Mouse (Mus musculus): ENCODE measurements around the gene Cep63.

The Cep63 gene

DNA sequence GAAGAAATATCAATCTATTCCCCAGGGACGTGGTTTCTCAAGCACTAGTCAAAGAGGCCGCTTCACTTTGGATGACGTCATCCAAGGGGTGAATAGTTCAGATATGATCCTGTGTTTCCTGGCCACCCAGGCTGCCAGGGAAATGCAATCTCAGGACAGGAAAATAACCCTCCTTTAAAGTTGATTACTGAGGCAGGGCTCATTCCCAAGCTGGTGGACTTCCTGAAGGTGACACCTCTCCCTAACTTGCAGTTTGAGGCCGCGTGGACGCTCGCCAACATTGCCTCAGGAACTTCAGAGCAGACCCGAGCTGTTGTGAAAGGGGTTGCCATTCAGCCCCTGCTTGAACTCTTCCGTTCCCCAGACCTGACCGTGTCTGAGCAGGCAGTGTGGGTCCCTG lies 74.6 kb downstream of the Cep63 start:
- DNase-seq = no peak

DNA sequence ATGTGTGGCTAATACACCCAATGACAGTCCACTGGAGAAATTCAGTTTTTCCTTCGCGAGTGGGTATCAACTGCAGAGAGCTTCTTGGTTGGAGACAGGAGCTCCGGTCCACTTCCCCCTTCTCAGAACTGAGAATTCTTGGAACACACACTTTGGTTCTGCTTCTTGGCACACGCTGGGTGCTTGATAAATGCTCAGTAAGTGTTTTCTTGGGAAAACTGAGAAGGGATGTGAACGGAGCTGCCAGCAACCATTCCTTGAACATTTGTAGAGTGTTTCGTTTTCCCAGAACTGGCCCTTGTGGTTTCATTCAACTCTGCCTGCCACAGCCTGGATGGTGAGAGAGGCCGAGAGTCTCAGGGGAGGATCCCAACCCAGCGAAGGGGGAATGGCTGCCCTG lies 77.1 kb downstream of the Cep63 start:
- no peak for DNase-seq

DNA sequence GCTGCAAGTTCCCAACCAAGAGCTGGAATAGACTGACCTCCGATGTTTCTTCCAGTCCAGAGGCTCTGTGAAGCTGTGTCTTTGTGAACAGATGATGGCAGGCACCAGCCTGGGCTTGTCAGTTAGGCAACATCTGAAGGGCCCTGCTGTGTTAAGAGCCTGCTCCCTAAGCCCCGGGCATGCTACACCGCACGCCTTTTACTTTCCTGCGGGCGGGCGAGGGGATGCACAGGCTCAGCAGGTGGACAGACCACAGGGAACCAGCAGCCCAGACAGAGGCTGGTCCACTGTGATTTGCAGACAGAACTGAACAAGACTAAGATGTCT lies 79.3 kb downstream of the Cep63 start:
- no peak for DNase-seq

DNA sequence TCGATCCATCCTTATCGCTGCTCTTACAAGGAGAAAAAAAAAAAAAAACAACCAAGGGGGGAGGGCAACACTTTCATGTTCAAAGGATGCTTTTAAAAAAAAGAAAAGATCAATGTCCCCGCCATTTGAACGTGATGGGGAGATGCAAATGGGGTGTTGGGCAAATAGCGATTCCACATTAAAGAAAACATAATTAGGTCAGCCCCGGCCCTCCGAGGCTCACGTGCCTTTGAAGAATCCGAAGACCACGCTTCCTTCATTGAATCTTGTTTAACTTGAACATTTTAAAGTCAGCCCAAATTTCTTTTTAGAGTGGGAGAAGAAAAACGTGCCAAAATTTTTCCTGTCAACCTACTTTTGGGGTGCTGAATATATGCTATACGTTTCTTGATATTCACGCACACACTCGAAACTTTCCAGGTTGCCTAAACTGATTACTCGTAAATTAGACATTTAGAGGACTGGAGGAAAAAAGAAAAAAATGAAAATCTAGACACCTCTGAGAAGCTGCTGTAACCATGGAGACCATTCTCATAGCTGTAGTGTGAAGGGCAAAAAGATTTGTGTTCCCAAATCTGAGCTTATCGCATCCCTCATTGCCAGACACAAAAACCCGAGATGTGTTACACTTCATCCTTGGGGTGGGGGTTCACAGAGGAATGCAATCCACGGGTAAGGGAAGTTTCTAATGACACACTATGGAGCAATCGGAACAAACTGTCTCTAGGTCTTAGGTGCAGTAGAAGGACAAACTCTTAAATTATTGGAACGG lies 79.9 kb downstream of the Cep63 start:
- DNase-seq = no peak

DNA sequence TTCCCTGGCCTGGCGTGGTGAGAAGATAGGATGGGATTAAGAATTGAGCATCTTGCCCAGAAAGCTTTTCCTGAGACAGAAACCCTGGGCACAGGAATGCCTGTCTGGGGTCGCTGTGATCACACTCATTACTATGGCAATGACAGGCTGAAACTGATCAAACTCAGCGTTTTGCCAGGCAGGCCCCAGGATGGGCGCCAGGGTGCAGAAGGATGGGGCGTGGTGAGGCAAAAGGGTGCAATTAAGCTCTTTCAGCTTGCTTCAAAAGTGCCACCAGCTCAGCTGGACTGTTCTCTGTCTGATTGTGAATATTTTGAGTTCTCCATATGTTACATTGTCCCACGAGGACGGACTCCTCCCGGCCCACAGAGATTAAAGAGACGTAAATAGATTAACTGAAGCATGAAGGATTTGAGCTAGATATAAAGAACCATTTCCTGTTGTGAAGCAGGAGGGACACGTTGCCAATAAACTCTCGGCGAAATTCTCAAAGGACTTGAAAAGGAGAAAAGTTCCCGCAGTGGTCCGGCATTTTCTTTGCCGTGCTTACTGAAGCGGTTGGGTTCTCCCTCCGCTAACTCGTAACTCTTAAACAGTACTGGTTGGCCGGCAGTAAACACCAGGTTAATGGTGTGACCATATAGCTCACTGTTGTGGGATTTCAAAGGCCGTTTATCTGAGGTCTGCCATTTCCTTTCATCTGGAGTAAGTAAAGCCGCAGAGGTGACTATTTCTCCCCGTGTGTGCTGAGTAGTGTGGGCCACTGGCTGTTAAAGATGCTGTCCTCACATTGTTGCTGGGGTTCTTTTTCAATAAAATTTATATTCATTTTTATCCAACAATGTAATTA lies 80.7 kb downstream of the Cep63 start:
- DNase-seq = no peak

DNA sequence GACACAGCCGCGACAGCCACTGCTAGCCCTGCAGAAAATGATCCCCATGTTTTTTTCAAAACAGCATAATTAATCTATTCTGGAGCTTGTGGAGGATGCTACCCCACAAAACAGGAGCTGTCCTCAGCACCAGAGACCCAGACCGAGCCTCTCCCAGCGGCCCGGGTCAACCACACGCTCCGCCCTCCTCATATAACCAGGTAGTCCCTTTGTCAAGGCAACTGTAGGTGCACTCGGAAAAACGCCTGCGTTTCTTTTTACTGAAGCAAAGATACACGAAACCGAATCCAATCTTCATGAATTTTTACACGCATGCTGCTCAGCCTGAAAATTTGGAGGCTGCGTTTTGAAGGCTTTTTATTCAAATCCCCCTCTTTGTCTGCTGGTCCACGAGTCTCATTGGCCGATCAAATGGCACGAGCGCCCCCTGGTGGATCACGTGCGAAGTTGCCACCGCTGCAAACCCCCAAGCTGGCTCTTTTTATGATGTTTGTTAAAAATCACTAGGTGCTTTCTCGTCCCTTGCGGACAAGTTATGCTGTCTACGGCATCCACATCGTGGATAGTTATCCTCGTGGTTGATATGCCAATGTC lies 81.5 kb downstream of the Cep63 start:
- peak; percentile 72 to 79 for DNase-seq

DNA sequence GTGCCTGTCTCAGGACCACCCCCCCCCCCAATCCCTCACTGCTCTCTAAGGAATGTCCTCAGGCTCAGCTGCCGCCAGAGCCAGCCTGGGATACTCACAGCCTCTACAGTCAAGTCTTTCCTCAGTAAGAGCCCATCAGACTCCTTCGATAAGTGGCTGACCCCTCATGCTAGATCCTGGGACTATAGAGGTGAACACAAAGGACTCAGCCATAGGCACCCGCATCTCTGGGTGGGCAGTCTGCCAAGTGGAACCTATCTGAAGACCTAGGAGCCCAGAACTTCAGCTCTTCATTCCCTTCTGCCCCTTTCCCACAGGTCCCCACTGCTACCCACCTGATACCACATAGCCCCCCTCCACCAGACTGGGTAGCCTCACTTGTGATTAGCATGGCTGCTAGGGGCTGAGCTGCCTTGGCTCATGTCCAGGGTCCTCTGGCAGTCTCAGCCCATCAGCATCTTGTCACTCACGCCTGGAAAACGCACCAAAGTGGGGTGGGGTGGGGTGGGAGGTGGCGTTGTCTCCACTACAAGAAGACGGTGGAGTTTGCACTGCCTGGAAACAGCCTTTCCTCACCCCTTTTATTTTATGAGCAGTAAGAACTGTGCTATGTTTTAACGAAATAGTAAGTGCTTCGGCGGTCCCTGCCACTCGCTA lies 82.1 kb downstream of the Cep63 start:
- DNase-seq = no peak

DNA sequence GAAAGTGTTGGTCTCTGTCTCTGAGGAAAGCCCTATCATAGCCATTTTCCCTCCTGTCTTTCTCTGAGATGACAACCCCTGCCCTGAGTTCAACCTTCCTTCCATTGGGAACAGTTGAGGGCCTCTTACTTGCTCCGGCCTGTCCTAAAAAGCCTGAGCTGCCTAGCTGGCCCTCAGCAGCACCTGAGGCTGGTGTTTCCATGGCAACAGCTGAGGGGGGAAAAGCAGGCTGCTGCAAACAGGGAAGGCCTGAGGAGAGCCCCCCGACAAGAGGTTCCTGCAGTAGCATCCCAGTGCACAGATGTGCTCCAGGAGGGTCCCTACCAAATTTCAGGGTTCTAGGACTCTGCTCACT lies 82.6 kb downstream of the Cep63 start:
- no peak for DNase-seq

DNA sequence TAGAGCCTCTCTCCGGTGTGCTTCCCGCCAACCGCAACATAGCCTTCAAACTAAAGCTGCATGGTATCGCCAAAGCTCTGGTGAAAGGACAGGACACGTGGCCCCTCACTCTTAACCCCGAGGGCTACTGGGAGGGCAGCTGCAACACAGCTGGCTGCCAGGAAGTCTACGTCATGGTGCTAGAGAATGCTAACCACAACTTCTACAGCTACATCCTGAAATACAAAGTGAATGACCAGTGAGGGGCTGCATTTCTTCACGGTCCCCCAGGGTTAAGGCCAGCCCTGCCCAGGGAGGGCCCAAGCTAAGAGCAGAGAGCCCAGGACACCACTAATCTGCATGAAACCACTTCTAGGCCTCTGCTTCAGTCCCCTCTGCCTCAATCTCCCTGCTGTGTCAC lies 83.8 kb downstream of the Cep63 start:
- DNase-seq = no peak

DNA sequence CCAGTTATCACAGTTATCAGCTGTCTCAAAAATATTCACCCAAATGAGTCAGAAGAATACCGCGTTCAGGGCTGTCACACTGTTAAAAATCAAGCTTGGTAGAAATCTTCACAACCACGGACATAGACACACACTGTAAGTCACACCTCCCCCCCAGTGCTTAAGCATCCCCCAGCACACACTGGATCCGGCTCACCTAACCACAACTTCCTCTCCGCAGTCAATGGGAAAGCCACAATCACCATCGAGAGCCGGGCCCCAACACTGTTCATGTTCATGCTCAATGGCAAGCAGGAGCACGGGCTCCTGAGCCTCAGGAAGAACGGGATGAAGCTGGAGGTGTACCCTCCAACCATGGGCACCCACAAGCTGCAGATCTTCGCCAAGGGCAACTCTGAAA lies 84.7 kb downstream of the Cep63 start:
- DNase-seq = peak; percentile 26 to 27

DNA sequence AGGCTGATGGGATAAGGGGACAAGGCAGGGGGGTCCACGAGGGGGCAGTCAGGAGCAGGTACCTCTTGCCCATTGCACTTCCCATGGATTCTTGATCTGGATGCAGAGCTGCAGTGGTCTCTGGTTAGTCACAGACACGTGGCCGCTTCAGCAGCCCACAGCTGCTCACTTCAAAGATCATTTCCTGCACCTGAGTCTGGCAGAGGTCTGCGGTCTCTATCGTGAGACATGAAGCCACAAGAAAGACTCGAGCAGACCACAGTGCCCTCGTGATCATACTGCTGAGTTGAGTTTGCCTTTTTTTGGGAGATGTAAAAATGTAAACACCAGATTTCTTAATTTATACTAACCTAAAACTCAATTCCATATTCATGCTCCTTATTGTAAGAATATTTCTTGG lies 86.6 kb downstream of the Cep63 start:
- DNase-seq = peak; percentile 57 to 65

DNA sequence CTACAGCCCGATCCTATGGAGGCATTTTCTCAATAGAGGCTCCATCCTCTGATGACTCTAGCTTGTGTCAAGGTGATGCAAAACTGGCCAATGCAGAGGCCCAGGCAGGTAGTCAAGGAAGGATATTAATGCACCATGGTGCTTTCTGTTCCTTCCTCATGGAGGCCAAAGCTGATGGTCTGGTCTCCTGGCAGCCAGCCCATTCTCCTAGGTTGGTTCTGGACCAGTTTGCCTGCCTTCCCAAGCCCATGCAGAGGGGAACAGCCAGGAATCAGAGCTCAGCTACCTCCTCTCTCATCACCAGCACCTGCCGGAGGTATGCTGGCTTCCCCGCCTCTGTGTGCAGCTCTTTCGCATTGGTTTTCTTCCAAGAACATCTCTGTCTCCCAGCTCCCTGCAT lies 89.4 kb downstream of the Cep63 start:
- no peak for DNase-seq
